Mouse (Mus musculus): Measurements from ENCODE around the gene Spin1. TPM values are rescaled to one million over a fixed set of nuclear protein-coding genes. Genes with fewer than 3 reads are reported as not detected.
"Not testable (repeated sequence)": the region's sequence is repeated elsewhere in the genome, so short reads cannot be mapped to it uniquely, and the experiment has no call there.

Spin1 gene
- polyA plus RNA-seq, 1 experiment from 2014 or later, result 111 TPM

DNA sequence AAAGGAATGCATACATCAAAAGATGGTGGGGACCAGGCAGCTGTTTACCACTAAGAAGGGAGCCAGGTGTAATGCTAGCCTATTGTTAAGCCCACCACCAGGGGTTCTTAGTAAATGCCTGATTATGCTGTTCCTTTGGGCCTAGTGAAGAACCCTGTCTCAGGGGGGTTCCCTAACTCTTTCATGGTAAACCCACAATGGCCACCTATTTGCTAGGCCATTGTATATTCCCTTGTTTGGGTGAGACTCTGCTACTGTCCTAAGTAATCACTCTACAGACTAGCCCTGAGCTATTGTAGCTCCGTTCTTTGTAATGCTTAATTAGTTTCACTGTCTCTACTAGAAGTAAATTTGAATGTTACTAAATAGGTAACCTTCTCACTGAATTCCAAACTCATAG lies 22.1 kb upstream of the Spin1 start:
- H3K4me2 ChIP-seq (replicated peaks); H3K9me3 ChIP-seq; H3K9ac ChIP-seq; ATAC-seq (ENCODE audit: low FRiP score, low read depth); H3K4me1 ChIP-seq; H3K27ac ChIP-seq; H3K27me3 ChIP-seq (replicated peaks); H3K36me3 ChIP-seq; H3K4me3 ChIP-seq: not testable (repeated sequence)
- 75% methylated on average over 1 of the region's 1 CpGs for WGBS

DNA sequence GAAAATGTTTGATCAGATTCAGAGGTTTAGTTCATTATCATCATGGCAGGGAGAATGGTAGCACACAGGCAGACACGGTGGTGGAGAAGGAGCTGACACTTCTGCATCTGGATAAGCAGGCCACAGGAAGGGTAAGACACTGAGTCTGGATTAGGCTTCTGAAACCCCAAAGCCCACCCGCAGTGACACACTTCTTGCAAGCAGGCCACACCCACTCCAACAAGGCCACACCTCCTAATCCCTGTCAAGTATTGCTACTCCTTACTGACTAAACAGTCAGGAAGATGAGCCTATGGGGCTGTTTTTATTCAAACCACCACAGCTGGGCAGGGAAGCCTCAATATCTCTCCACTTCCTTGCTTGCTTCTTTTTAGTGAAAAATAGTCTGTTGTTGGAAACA lies 19.9 kb upstream of the Spin1 start:
- Histone ChIP-seq H3K4me1 (no peaks in the 10 kb centered on the region), H3K4me2 (replicated peaks) (no peak overlapping the region), H3K36me3 (no peaks in the 10 kb centered on the region), H3K27me3 (replicated peaks) (no peaks in the 10 kb centered on the region), H3K9ac (no peak overlapping the region), H3K9me3 (no peaks in the 10 kb centered on the region), H3K27ac (no peak overlapping the region), H3K4me3 (no peak overlapping the region)
- ATAC-seq (ENCODE audit: low FRiP score, low read depth), result no peak
- WGBS, result 91% methylated on average over 2 of the region's 2 CpGs

DNA sequence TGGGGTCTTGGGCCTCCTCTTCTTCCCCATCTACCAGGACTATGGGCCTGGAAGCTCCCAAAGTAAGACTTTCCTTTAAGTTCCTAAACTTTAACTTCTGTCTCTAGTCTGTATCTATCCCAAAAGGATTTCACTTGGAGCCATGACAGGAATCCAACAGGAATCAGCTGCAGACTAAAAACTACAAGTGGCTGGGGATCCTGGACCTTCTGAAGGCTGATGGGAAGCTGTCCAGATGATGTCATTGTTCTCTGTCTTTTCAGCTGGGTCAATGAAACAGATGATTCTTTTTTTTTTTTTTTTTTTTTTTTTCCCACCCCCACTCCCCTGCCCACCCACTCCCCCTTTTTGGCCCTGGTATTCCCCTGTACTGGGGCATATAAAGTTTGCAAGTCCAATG lies 16.4 kb upstream of the Spin1 start:
- Histone ChIP-seq H3K27me3 (replicated peaks) (no peaks in the 10 kb centered on the region), H3K36me3 (no peaks in the 10 kb centered on the region), H3K4me1 (no peaks in the 10 kb centered on the region), H3K9me3 (no peaks in the 10 kb centered on the region), H3K4me2 (replicated peaks) (no peak overlapping the region), H3K9ac (no peak overlapping the region), H3K4me3 (no peak overlapping the region), H3K27ac (no peak overlapping the region)
- ATAC-seq (ENCODE audit: low FRiP score, low read depth), result no peak

DNA sequence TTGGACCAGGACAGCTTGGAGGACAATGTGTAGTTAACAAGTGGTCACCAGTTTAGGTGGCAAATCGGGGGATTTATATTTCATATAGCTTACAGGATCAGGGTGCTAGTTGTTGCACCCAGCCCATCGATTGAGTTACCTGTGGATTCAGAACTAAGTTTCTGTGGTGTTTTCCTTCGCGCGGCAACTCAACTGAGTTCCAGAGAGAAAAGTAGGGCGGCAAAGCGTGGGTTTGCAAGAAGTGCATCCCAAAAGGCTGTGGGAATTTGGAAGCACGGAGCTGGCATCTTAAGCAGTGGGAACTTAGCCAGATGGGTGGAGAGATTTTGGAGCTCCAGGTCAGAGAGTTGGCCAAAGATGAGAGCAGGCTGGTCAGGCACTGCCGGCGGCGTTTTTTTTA lies 14.7 kb upstream of the Spin1 start:
- no peak overlapping the region for H3K9ac ChIP-seq
- H3K27me3 ChIP-seq (replicated peaks), result no peaks in the 10 kb centered on the region
- no peaks in the 10 kb centered on the region for H3K4me1 ChIP-seq
- H3K4me3 ChIP-seq, result no peak overlapping the region
- no peak for ATAC-seq (ENCODE audit: low FRiP score, low read depth)
- H3K27ac ChIP-seq, result no peak overlapping the region
- H3K36me3 ChIP-seq, result no peaks in the 10 kb centered on the region
- no peaks in the 10 kb centered on the region for H3K9me3 ChIP-seq
- 92% methylated on average over 11 of the region's 11 CpGs for WGBS
- no peak overlapping the region for H3K4me2 ChIP-seq (replicated peaks)

DNA sequence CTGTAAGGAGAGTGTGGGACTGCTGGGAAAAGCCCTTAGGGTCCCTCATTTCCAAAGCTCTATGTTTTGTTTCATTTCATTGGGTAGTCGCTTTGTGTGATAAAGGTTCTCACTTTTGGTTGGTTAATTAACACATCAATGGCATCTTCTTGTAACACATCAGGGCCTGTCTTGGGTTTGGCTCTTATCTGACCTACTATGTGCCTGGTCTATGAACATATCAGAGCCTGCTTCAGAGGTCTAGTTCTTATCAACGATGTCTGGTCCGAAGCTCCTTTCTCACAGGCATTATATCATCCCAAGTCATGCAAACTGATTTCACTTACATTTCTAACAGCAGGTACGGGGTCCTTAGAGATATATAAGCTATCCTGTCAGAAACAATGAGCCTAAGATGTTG lies 13.4 kb upstream of the Spin1 start:
- Histone ChIP-seq H3K27ac (no peak overlapping the region), H3K4me1 (no peaks in the 10 kb centered on the region), H3K36me3 (no peaks in the 10 kb centered on the region), H3K27me3 (replicated peaks) (no peaks in the 10 kb centered on the region), H3K9ac (no peak overlapping the region), H3K4me2 (replicated peaks) (no peak overlapping the region), H3K9me3 (no peaks in the 10 kb centered on the region), H3K4me3 (no peak overlapping the region)
- 93% methylated on average over 4 of the region's 4 CpGs for WGBS
- ATAC-seq (ENCODE audit: low FRiP score, low read depth), result no peak

DNA sequence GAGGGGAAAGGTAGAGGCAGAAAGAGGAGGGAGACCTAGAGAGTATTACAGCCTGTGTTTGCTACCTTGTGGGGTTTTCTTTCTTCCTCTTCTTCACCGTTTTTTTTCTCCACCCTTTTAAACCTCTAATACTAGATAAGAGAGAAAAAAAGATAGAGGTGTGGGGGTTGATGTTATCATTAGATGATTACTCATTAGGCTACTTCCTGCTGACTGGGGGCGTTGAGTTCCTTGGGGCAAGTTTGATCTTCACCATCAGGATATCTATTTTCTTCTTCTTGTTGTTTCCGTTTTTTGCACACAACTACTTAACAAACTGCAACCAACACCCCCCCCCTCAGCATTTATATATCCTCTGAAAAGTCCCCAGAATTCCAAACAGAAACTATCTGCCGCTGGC lies 12.5 kb upstream of the Spin1 start:
- H3K4me1 ChIP-seq, result no peaks in the 10 kb centered on the region
- H3K9ac ChIP-seq, result no peak overlapping the region
- H3K27ac ChIP-seq, result no peak overlapping the region
- no peaks in the 10 kb centered on the region for H3K9me3 ChIP-seq
- WGBS, result 81% methylated on average over 4 of the region's 4 CpGs
- H3K4me3 ChIP-seq, result no peak overlapping the region
- no peak overlapping the region for H3K4me2 ChIP-seq (replicated peaks)
- H3K27me3 ChIP-seq (replicated peaks), result no peaks in the 10 kb centered on the region
- H3K36me3 ChIP-seq, result no peaks in the 10 kb centered on the region
- no peak for ATAC-seq (ENCODE audit: low FRiP score, low read depth)

DNA sequence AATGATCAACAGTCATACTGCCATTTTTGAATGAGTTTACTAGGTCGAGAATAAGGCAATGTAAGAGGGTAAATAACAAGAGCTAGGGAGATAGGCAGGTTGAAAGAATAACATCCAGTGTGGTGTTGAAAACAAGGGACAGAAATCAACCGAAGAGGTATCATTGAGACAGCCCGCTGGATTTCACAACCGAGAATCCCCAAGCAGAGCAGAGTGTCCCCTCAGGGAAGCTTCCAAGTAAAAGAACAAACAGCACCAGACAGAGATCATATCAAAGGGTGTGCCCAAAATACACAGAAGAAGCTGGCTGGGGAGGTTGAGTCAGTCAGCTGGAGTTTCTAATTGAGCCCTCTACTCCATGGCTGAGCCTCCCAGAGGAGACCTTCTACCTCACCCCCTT lies 11.6 kb upstream of the Spin1 start:
- no peaks in the 10 kb centered on the region for H3K27me3 ChIP-seq (replicated peaks)
- no peaks in the 10 kb centered on the region for H3K36me3 ChIP-seq
- no peaks in the 10 kb centered on the region for H3K9me3 ChIP-seq
- H3K4me2 ChIP-seq (replicated peaks), result no peak overlapping the region
- no peak for ATAC-seq (ENCODE audit: low FRiP score, low read depth)
- WGBS, result 87% methylated on average over 4 of the region's 4 CpGs
- H3K9ac ChIP-seq, result no peak overlapping the region
- no peaks in the 10 kb centered on the region for H3K4me1 ChIP-seq
- H3K4me3 ChIP-seq, result no peak overlapping the region
- no peak overlapping the region for H3K27ac ChIP-seq

DNA sequence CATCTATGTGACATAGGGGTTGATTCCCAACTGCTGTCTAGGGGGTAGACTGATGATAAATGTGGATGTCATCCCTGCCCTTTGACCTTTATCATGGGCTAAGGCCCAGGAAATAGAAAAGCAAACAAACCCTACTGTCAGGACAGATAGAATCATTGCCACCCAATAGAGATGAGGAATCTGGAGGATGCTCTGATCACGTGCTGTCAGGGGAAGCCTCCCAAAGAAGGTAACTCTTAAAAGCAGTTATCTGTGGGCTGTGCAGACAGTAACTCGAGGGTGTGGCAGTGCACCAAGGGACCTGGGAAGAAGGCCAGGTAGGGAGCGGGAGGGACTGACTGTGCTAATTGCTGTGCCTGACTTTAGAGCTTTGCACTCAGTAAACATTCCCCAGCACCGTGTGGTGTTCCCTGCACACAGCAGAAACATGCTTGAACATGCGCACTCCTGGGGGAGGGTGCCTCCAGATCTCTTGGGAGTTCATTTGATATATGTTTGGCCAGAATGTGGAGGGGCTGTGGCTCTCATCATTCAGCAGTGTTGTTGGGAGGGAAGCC lies 10.5 kb upstream of the Spin1 start:
- no peak for ATAC-seq (ENCODE audit: low FRiP score, low read depth)
- Histone ChIP-seq H3K4me1 (no peaks in the 10 kb centered on the region), H3K4me2 (replicated peaks) (no peak overlapping the region), H3K9ac (no peak overlapping the region), H3K27ac (no peak overlapping the region), H3K27me3 (replicated peaks) (no peaks in the 10 kb centered on the region), H3K9me3 (no peaks in the 10 kb centered on the region), H3K4me3 (no peak overlapping the region), H3K36me3 (no peaks in the 10 kb centered on the region)
- 76% methylated on average over 5 of the region's 5 CpGs for WGBS

DNA sequence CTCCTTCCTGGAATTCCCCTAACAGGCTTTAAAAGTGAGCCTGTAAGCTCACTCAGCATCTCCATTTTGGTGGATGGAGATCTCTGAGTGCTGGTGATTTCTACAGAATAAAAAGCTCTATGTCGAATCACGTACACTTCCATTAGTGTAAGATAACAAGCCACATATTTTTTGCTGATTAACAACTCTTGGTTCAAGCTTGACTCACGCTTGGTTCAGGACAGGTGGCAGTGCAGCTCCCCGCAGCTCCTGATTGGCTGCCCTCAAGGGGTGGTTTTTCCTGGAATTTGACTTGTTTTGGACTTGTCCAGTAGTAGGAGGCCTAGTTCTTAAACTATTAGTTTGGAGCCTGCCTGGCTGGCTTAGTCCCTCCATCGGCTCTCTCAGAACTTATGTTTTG lies 7.2 kb upstream of the Spin1 start:
- Histone ChIP-seq H3K4me1 (no peaks in the 10 kb centered on the region), H3K36me3 (no peaks in the 10 kb centered on the region), H3K27ac (no peak overlapping the region), H3K9me3 (no peaks in the 10 kb centered on the region), H3K4me3 (no peak overlapping the region), H3K9ac (no peak overlapping the region), H3K4me2 (replicated peaks) (no peak overlapping the region), H3K27me3 (replicated peaks) (no peaks in the 10 kb centered on the region)
- 96% methylated on average over 5 of the region's 5 CpGs for WGBS
- ATAC-seq (ENCODE audit: low FRiP score, low read depth), result no peak

DNA sequence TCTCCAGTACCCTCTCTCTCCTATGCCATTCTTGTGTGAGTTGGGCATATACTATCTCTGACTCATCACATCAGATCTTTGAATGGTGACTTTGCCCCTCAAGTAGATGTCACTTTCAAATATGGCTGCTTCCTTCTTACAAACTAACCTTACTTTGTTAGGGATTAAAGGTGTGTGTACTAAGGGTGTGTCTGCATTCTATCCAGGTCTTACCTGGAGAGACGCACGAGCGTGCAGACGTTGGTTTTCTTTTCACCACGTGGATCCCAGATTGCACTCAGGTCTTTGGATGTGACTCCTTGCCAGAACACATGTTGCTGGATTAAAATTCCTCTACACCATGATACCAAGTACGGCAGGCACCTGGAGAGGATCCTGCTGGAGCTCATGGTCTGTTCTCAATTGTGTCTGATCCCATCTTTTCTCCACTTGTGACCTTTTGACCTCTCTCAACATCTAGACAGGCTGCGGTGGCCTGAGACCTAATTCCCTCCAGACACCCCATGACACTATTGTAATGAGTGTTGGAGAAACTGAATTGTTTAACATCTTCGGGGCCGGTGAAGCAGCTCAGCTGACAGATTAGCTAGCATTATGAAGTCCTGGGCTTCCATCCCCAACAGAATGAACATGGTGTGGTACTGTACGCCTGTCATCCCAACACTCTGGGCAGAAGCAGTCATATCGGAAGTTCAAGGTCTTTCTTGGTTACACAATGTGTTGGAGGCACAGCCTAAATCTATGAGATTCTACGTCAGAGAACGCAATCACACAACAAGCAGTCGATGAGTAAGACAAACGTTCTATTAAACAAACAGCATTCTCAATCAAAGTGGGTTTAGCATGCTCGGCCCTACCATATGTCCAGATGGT lies 6.1 kb upstream of the Spin1 start:
- no peak for ATAC-seq (ENCODE audit: low FRiP score, low read depth)
- H3K4me2 ChIP-seq (replicated peaks), result no peak overlapping the region

DNA sequence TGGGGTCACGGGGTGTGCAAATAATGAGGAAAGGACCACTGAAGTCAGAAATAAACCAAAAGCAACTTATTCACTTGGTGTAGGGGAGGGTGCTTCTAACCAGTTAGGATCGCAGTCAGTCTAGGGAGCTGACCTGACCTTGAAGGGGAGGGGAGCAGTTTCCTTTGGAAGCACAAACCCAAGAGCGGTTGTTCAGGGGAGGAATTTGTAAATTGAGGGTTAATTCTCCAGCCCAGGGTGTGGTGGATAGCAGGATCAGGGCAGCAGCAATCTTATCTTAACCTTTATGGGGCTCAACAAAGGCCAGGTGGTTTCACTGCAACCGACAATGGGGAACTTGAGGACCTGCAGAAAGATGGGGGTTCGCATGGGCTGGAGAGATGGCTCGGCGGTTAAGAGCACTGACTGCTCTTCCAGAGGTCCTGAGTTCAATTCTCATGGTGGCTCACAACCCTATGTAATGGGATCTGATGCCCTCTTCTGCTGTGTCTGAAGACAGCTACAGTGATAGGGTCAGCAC lies 5.4 kb upstream of the Spin1 start:
- Histone ChIP-seq H3K9me3 (no peaks in the 10 kb centered on the region), H3K4me1 (no peaks in the 10 kb centered on the region), H3K27ac (no peak overlapping the region), H3K9ac (no peak overlapping the region), H3K4me2 (replicated peaks) (no peak overlapping the region), H3K4me3 (no peak overlapping the region), H3K36me3 (no peaks in the 10 kb centered on the region), H3K27me3 (replicated peaks) (no peaks in the 10 kb centered on the region)
- no peak for ATAC-seq (ENCODE audit: low FRiP score, low read depth)
- WGBS, result 93% methylated on average over 7 of the region's 7 CpGs

More for the DNA sequence above, 6.1 kb upstream of the Spin1 start:
- Histone ChIP-seq H3K9me3 (no peaks in the 10 kb centered on the region), H3K36me3 (no peaks in the 10 kb centered on the region), H3K9ac (no peak overlapping the region), H3K27ac (no peak overlapping the region), H3K4me3 (no peak overlapping the region), H3K4me1 (no peaks in the 10 kb centered on the region), H3K27me3 (replicated peaks) (no peaks in the 10 kb centered on the region)
- 87% methylated on average over 16 of the region's 16 CpGs for WGBS

DNA sequence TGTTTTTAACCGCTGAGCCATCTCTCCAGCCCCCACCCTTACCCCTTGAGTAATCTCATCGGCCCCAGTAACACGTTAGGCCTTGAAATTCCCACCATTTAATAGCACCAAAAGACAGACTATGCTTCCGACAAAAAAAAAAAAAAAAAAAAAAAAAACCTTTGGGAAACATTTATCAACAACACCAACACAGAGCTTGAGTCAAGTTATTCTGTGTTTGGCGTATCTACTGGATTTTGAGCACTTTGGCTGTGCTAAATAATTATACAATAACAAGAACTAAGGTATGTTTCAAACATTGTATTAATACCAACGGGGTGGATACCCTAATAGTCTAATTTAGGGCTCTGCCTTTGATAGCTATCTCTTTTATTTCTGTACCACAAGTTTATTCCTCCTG lies 4.0 kb upstream of the Spin1 start:
- no peak overlapping the region for H3K4me3 ChIP-seq
- no peaks in the 10 kb centered on the region for H3K27me3 ChIP-seq (replicated peaks)
- H3K27ac ChIP-seq, result no peak overlapping the region
- 87% methylated on average over 6 of the region's 6 CpGs for whole genome bisulfite sequencing
- H3K9ac ChIP-seq, result no peak overlapping the region
- no peak overlapping the region for H3K4me2 ChIP-seq (replicated peaks)
- no peaks in the 10 kb centered on the region for H3K4me1 ChIP-seq
- ATAC-seq (ENCODE audit: low FRiP score, low read depth), result no peak
- no peaks in the 10 kb centered on the region for H3K36me3 ChIP-seq
- H3K9me3 ChIP-seq, result no peaks in the 10 kb centered on the region
